17 mouse cellular contexts compared by ENCODE assay signal in the genomic region with DNA sequence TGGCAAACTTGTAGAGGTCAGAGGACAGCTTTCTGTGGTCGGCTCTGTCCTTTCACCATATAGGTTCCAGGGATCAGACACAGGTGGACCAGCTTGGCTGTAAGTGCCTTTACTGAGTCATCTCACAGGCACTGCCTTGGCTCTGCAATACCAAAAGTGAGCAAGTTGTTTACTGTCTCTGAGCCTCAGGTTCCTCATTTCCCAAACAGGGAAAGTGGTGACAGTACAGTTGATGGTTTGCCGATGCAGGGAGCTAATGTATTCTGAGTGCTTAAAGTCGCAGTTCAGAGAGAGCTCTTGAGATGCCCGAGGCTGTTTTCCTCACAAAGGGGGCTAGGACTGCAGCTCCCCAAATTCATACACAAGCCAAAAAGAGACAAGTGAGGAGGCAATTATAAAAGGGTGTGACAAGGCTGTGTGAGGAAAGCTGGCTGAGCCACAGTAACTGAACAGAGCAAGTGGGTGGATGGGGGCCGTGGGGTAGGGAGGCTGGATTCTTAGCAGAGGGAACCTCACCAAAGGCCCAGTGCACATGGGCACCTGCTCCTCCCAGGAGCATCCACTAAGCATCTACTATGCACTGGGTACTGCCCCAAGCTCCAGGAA. TPM values are rescaled to one million over a fixed set of nuclear protein-coding genes. Genes with fewer than 3 reads are reported as not detected.
DNase-seq lines count a peak whose midpoint lies in the region; ATAC-seq and TF ChIP-seq lines count a peak whose summit lies in the region.
"Had no signal": no experiment of that assay in that cellular context is flagged by ENCODE, and none has a peak within 500 bp of the region (broad histone marks: within the 10 kb centered on the region; RNA-seq: fewer than 3 reads in every experiment).

No protein-coding gene starts in this region.

- no peak for ATAC-seq in forebrain, embryonic 12.5 days (ENCODE audit: low FRiP score)
- ATAC-seq in hindbrain, embryonic 16.5 days, result 0 out of 2 replicates have a peak, but pooled peaks have one; percentile 21
- ATAC-seq in midbrain, postnatal 0 days (ENCODE audit: low FRiP score), result peak; percentile 4; the same call in 1 of the 2 replicates
- no peak for ATAC-seq in erythroblast, adult 5-6 weeks (replicated peaks; ENCODE audit: low FRiP score, poor library complexity, severe bottlenecking)
- ATAC-seq: liver, postnatal 0 days had no signal

- H3K27me3 ChIP-seq in forebrain, embryonic 12.5 days, result peaks cover 22% of the 10 kb centered on the region
- no peaks in the 10 kb centered on the region for H3K27me3 ChIP-seq in hindbrain, embryonic 16.5 days (replicated peaks; ENCODE audit: control insufficient read depth, insufficient read depth, low read length)
- no peaks in the 10 kb centered on the region for H3K27me3 ChIP-seq in midbrain, postnatal 0 days (ENCODE audit: insufficient read depth, low read length)
- H3K27me3 ChIP-seq: hindbrain, embryonic 15.5 days had no signal

- no peaks in the 10 kb centered on the region for H3K9me3 ChIP-seq in forebrain, embryonic 12.5 days
- no peaks in the 10 kb centered on the region for H3K9me3 ChIP-seq in hindbrain, embryonic 16.5 days (ENCODE audit: control insufficient read depth, low read length)
- H3K9me3 ChIP-seq in midbrain, postnatal 0 days (ENCODE audit: low read length), result no peaks in the 10 kb centered on the region
- H3K9me3 ChIP-seq: embryonic facial prominence, embryonic 15.5 days; heart, embryonic 15.5 days; hindbrain, embryonic 15.5 days; limb, embryonic 13.5 days had no signal

- H3K4me2 ChIP-seq in forebrain, embryonic 12.5 days, result no peak overlapping the region
- no peak overlapping the region for H3K4me2 ChIP-seq in hindbrain, embryonic 16.5 days (ENCODE audit: low read length)
- H3K4me2 ChIP-seq in midbrain, postnatal 0 days (ENCODE audit: low read depth, low read length, poor library complexity, severe bottlenecking), result no peak overlapping the region
- H3K4me2 ChIP-seq: embryonic facial prominence, embryonic 15.5 days; heart, embryonic 15.5 days; hindbrain, embryonic 15.5 days; limb, embryonic 13.5 days had no signal

- H3K27ac ChIP-seq in left cerebral cortex, adult 2 months, result peak overlapping the region; percentile 74
- peak overlapping the region; percentile 42; the same call in 1 of the 2 replicates for H3K27ac ChIP-seq in forebrain, embryonic 12.5 days
- H3K27ac ChIP-seq in hindbrain, embryonic 16.5 days (ENCODE audit: low read depth, low read length), result no peak overlapping the region
- H3K27ac ChIP-seq in midbrain, postnatal 0 days (ENCODE audit: low read depth, low read length), result 0 out of 2 replicates have a peak overlapping the region, but pooled peaks have one; percentile 12
- H3K27ac ChIP-seq: embryonic facial prominence, embryonic 15.5 days; heart, embryonic 15.5 days; limb, embryonic 13.5 days had no signal

- WGBS in forebrain, embryonic 12.5 days, result 40% methylated on average over 5 of the region's 5 CpGs
- 44% methylated on average over 5 of the region's 5 CpGs for WGBS in hindbrain, embryonic 16.5 days
- WGBS in midbrain, postnatal 0 days, result 51% methylated on average over 5 of the region's 5 CpGs

- no peak overlapping the region for H3K9ac ChIP-seq in forebrain, embryonic 12.5 days
- no peak overlapping the region for H3K9ac ChIP-seq in hindbrain, embryonic 16.5 days (ENCODE audit: low read depth, low read length)
- no peak overlapping the region for H3K9ac ChIP-seq in midbrain, postnatal 0 days (replicated peaks; ENCODE audit: low read length, poor library complexity, severe bottlenecking)
- H3K9ac ChIP-seq: embryonic facial prominence, embryonic 15.5 days; heart, embryonic 15.5 days; hindbrain, embryonic 15.5 days; limb, embryonic 13.5 days; liver, postnatal 0 days had no signal

- H3K4me1 ChIP-seq in forebrain, embryonic 12.5 days, result peaks cover 43% of the 10 kb centered on the region
- peaks cover 13% of the 10 kb centered on the region for H3K4me1 ChIP-seq in hindbrain, embryonic 16.5 days (ENCODE audit: control insufficient read depth, insufficient read depth, low read depth, low read length)
- H3K4me1 ChIP-seq in midbrain, postnatal 0 days (ENCODE audit: insufficient read depth, low read length), result no peaks in the 10 kb centered on the region; the same call in 1 of the 2 replicates
- H3K4me1 ChIP-seq: limb, embryonic 13.5 days had no signal

- TF ChIP-seq CTCF in left cerebral cortex, adult 2 months (IDR thresholded peaks at IDR 0.05), result no peak
- no peak for TF ChIP-seq CTCF in midbrain, postnatal 0 days (IDR thresholded peaks at IDR 0.05)

- DNase-seq in left cerebral cortex, adult 2 months (ENCODE audit: extremely low spot score in 1 of 2, low spot score in 2 of 2), result no peak
- no peak for DNase-seq in left cerebral cortex, postnatal 10 days (ENCODE audit: extremely low spot score in 1 of 2, low spot score in 2 of 2)
- no peak for DNase-seq in midbrain, postnatal 0 days (ENCODE audit: low spot score)
- no peak for DNase-seq in cerebellum, postnatal 4 days (ENCODE audit: low spot score in 2 of 2)
- DNase-seq in cerebellum, adult 9-11 months, result no peak
- DNase-seq: B cell, adult 2 months; cerebellum, adult 18-20 months; kidney, adult 2 months; liver, postnatal 0 days; lung, postnatal 4 days had no signal

- H3K4me3 ChIP-seq in left cerebral cortex, adult 2 months, result no peak overlapping the region
- H3K4me3 ChIP-seq in forebrain, embryonic 12.5 days (replicated peaks), result no peak overlapping the region
- no peak overlapping the region for H3K4me3 ChIP-seq in hindbrain, embryonic 16.5 days (ENCODE audit: low read length)
- no peak overlapping the region for H3K4me3 ChIP-seq in midbrain, postnatal 0 days (ENCODE audit: low read depth, low read length)
- H3K4me3 ChIP-seq: embryonic facial prominence, embryonic 15.5 days; heart, embryonic 15.5 days; hindbrain, embryonic 15.5 days; limb, embryonic 13.5 days had no signal

- intact Hi-C loops in left cerebral cortex, adult 2 months (cut with DNase I), result no loop called here
- intact Hi-C loops in left cerebral cortex, postnatal 10 days (cut with DNase I), result no loop called here

- no peaks in the 10 kb centered on the region for H3K36me3 ChIP-seq in forebrain, embryonic 12.5 days (replicated peaks)
- H3K36me3 ChIP-seq in hindbrain, embryonic 16.5 days (ENCODE audit: control insufficient read depth, insufficient read depth, low read length), result no peaks in the 10 kb centered on the region
- H3K36me3 ChIP-seq in midbrain, postnatal 0 days (ENCODE audit: insufficient read depth, low read length), result 0 out of 2 replicates have a peak, but pooled peaks cover 2% of the 10 kb centered on the region
- H3K36me3 ChIP-seq: embryonic facial prominence, embryonic 15.5 days; heart, embryonic 15.5 days; hindbrain, embryonic 15.5 days; limb, embryonic 13.5 days had no signal

RNA-seq across cellular contexts. Expression of a gene that starts 44.3 kb away (rescaled TPM):
- total RNA-seq in left cerebral cortex, adult 2 months (2021), result 10 to 100 TPM; 40.0 to 41.5 TPM
- 10 to 100 TPM; 38.7 to 40.0 TPM for total RNA-seq in left cerebral cortex, postnatal 10 days (2021)
- 53.9 and 56.2 TPM in 2 replicates for polyA plus RNA-seq in forebrain, embryonic 12.5 days (2016; fragmentation: Nextera tagmentation; extraction: Ambion mirVana)
- 70.6 and 76.1 TPM in 2 replicates for polyA plus RNA-seq in hindbrain, embryonic 16.5 days (2015; fragmentation: Nextera tagmentation; extraction: Ambion mirVana)
- 31.9 and 32.0 TPM in 2 replicates for total RNA-seq in midbrain, postnatal 0 days (2014; rRNA removed)
- polyA plus RNA-seq in midbrain, postnatal 0 days (2015; fragmentation: Nextera tagmentation; extraction: Ambion mirVana), result 60.3 and 67.1 TPM in 2 replicates
- 4.2 and 4.6 TPM in 2 replicates for total RNA-seq in erythroblast, adult 5-6 weeks (2015; ENCODE audit: low replicate concordance)
- 2.1 and 3.8 TPM in 2 replicates for total RNA-seq in erythroblast, adult 5-6 weeks (2017; ENCODE audit: low replicate concordance)

RNA-seq across cellular contexts. Expression of a gene that starts 49.9 kb away (rescaled TPM):
- total RNA-seq in left cerebral cortex, adult 2 months (2021), result 100 to 1,000 TPM; 152 TPM
- total RNA-seq in left cerebral cortex, postnatal 10 days (2021), result 100 to 1,000 TPM; 221 to 232 TPM
- 35.2 and 36.4 TPM in 2 replicates for polyA plus RNA-seq in forebrain, embryonic 12.5 days (2016; fragmentation: Nextera tagmentation; extraction: Ambion mirVana)
- 250 and 269 TPM in 2 replicates for polyA plus RNA-seq in hindbrain, embryonic 16.5 days (2015; fragmentation: Nextera tagmentation; extraction: Ambion mirVana)
- 301 and 342 TPM in 2 replicates for total RNA-seq in midbrain, postnatal 0 days (2014; rRNA removed)
- 245 and 273 TPM in 2 replicates for polyA plus RNA-seq in midbrain, postnatal 0 days (2015; fragmentation: Nextera tagmentation; extraction: Ambion mirVana)
- not detected in 2 replicates for total RNA-seq in erythroblast, adult 5-6 weeks (2015; ENCODE audit: low replicate concordance)
- total RNA-seq in erythroblast, adult 5-6 weeks (2017; ENCODE audit: low replicate concordance), result not detected in 2 replicates

RNA-seq across cellular contexts. Expression of a gene that starts 51.6 kb away (rescaled TPM):
- total RNA-seq in left cerebral cortex, adult 2 months (2021), result 10 to 100 TPM; 26.4 to 28.6 TPM
- total RNA-seq in left cerebral cortex, postnatal 10 days (2021), result 10 to 100 TPM; 18.0 to 19.5 TPM
- 16.2 and 16.4 TPM in 2 replicates for polyA plus RNA-seq in forebrain, embryonic 12.5 days (2016; fragmentation: Nextera tagmentation; extraction: Ambion mirVana)
- polyA plus RNA-seq in hindbrain, embryonic 16.5 days (2015; fragmentation: Nextera tagmentation; extraction: Ambion mirVana), result 14.6 and 15.6 TPM in 2 replicates
- 17.6 and 25.3 TPM in 2 replicates for total RNA-seq in midbrain, postnatal 0 days (2014; rRNA removed)
- polyA plus RNA-seq in midbrain, postnatal 0 days (2015; fragmentation: Nextera tagmentation; extraction: Ambion mirVana), result 12.9 and 13.6 TPM in 2 replicates
- total RNA-seq in erythroblast, adult 5-6 weeks (2015; ENCODE audit: low replicate concordance), result 7.5 and 18.8 TPM in 2 replicates
- 2.3 and 3.2 TPM in 2 replicates for total RNA-seq in erythroblast, adult 5-6 weeks (2017; ENCODE audit: low replicate concordance)

RNA-seq across cellular contexts. Expression of a gene that starts 53.5 kb away (rescaled TPM):
- 100 to 1,000 TPM; 289 to 312 TPM for total RNA-seq in left cerebral cortex, adult 2 months (2021)
- 100 to 1,000 TPM; 326 to 331 TPM for total RNA-seq in left cerebral cortex, postnatal 10 days (2021)
- polyA plus RNA-seq in forebrain, embryonic 12.5 days (2016; fragmentation: Nextera tagmentation; extraction: Ambion mirVana), result 499 and 516 TPM in 2 replicates
- polyA plus RNA-seq in hindbrain, embryonic 16.5 days (2015; fragmentation: Nextera tagmentation; extraction: Ambion mirVana), result 428 and 459 TPM in 2 replicates
- 213 and 253 TPM in 2 replicates for total RNA-seq in midbrain, postnatal 0 days (2014; rRNA removed)
- 498 and 531 TPM in 2 replicates for polyA plus RNA-seq in midbrain, postnatal 0 days (2015; fragmentation: Nextera tagmentation; extraction: Ambion mirVana)
- 139 and 174 TPM in 2 replicates for total RNA-seq in erythroblast, adult 5-6 weeks (2015; ENCODE audit: low replicate concordance)
- 32.8 and 53.8 TPM in 2 replicates for total RNA-seq in erythroblast, adult 5-6 weeks (2017; ENCODE audit: low replicate concordance)

Comparison
In these comparisons a context has a peak if more than half of its experiments do, and no peak if none do; other contexts are left out.
1. ATAC-seq: peak in hindbrain, embryonic 16.5 days (single experiment) and midbrain, postnatal 0 days (single experiment); none in forebrain, embryonic 12.5 days (single experiment) and erythroblast, adult 5-6 weeks (single experiment).
2. RNA of a gene that starts 49.9 kb away (total RNA-seq): 301 to 342 TPM in midbrain, postnatal 0 days, 221 to 232 TPM in left cerebral cortex, postnatal 10 days and 152 TPM in left cerebral cortex, adult 2 months; not detected in erythroblast, adult 5-6 weeks; every median in the first group is over 100 times any median in the second.